Mouse (Mus musculus) hindbrain, embryonic 13.5 days (tissue): ENCODE data around the gene Adm2. TPM values are rescaled to one million over a fixed set of nuclear protein-coding genes. Genes with fewer than 3 reads are reported as not detected.

Experiments
- ATAC-seq: fragments of 200-750 bp; cut with Nextera tagmentation; 2 replicates; pipeline ENCODE4 v1.8.0; 2017; ENCODE audit warnings: moderate TSS enrichment; ENCODE audit not compliant: low FRiP score
- H3K27ac ChIP-seq: fragments of 300-500 bp; sonication (generic); 2 replicates; pipeline ENCODE4 v1.5.1; 2015; ENCODE audit warnings: inconsistent platforms, mild to moderate bottlenecking, moderate library complexity
- H3K27me3 ChIP-seq: fragments of 300-500 bp; sonication (generic); 2 replicates; pipeline ENCODE4 v1.6.1; 2015; ENCODE audit warnings: mild to moderate bottlenecking, inconsistent platforms
- H3K36me3 ChIP-seq: fragments of 300-500 bp; sonication (generic); 2 replicates; pipeline ENCODE4 v1.6.1; 2015; ENCODE audit warnings: mild to moderate bottlenecking, inconsistent platforms
- H3K4me1 ChIP-seq: fragments of 300-500 bp; sonication (generic); replicated peaks from 2 replicates; pipeline ENCODE4 v1.6.1; 2015; ENCODE audit warnings: inconsistent platforms
- H3K4me2 ChIP-seq: fragments of 300-500 bp; sonication (generic); 2 replicates; pipeline ENCODE4 v1.6.1; 2015; ENCODE audit warnings: inconsistent platforms, mild to moderate bottlenecking, moderate library complexity
- H3K4me3 ChIP-seq: fragments of 300-500 bp; sonication (generic); 2 replicates; pipeline ENCODE4 v1.5.1; 2015; ENCODE audit warnings: mild to moderate bottlenecking, inconsistent platforms
- H3K9ac ChIP-seq: fragments of 300-500 bp; sonication (generic); 2 replicates; pipeline ENCODE4 v1.6.1; 2015; ENCODE audit warnings: mild to moderate bottlenecking, inconsistent platforms
- H3K9me3 ChIP-seq: fragments of 300-500 bp; sonication (generic); 2 replicates; pipeline ENCODE4 v1.6.1; 2016; ENCODE audit warnings: inconsistent platforms
- WGBS: fragments of 180-500 bp; shearing (Covaris S2); methylation state at CpG from one replicate; pipeline ENCODE4 v1.1.7; 2015; 5-methylcytosine and 5-hydroxymethylcytosine counted together
- polyA plus RNA-seq: library from polyadenylated mRNA; unstranded; fragments of >200 nt; fragmentation: Nextera tagmentation; extraction: Ambion mirVana; gene quantifications from 2 replicates; pipeline ENCODE4 v1.2.1, GENCODE M21; 2015

Gene Adm2
- polyA plus RNA-seq, 1 experiment from 2014 or later, result not detected

DNA sequence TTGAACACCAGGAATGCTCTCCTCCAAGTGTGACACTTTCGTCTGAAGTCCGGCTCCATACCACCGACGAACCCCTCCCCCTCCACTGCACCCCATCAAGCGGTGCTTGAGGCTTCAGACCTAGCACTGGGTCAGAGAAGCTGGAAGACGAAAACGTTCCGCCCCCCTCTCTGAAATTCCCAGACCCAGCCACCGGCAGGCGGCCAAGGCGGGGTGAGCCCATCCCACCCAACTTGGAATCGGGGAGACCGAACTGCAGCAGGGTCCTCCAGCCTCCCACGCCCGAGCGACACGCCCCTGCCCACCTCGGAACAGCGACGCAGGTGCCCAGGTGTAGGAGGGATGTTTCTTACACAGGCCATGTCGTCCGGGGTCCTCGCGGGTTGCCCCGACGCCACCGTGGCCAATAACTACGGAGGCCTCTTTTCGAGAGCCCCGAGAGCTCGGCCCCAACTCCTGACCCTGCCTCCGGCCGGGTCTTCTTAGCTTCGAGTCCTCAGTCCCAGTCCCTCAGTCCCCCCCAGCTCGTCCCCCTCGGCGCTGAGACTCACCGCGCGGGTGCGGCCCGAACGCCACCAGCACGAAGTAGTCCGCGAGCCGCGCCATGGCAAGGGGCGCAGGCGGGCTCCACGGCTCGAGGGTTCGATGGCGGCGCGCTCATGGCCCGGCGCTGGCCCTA is 7.9 kb upstream of the Adm2 start:
- WGBS, result under 1% methylated on average over 57 of the region's 58 CpGs
- Histone ChIP-seq H3K4me1 (peaks cover 45% of the 10 kb centered on the region), H3K9ac (peak overlapping the region; percentile 93), H3K27ac (peak overlapping the region; percentile 79), H3K27me3 (no peaks in the 10 kb centered on the region), H3K36me3 (no peaks in the 10 kb centered on the region), H3K4me2 (peak overlapping the region; percentile 92), H3K4me3 (peak overlapping the region; percentile 96), H3K9me3 (no peaks in the 10 kb centered on the region)
- peak; percentile 70 for ATAC-seq

DNA sequence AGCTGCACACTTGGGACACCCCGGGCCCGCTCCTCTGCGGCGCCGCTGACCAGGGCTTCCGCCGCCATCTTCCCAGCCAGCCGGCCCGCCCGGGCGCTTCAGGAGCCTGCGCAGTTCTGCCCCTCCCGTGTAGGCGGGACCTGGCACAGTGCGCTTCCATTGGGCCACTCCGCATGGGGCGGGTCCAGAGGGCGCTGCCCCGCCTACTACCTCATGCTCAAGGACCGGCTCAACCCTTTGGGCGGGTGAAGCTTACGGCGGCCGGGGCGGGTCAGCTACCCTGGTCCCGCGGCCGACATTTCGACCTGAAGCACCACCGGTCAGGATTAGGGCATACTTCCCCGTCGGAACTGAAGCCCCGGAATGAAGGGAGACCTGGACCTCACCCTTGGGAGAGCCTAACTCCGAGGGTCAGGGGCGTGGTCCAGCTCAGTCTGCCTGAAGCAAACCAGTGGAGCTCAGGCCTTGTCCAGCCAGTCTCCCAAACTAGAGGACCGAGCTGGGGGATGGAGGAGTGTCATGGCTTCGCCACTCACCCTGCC is 7.3 kb upstream of the Adm2 start, which contains the start of gene Sbf1:
Gene Sbf1, minus strand, starts transcription at position 122 of the 542 bp plus-strand sequence.
- peak within 1 kb of the TSS; percentile 96 for H3K4me3 ChIP-seq
- no peaks in the 10 kb centered on the region for H3K9me3 ChIP-seq
- peak within 1 kb of the TSS; percentile 93 for H3K9ac ChIP-seq
- 1% methylated on average over 37 of the region's 37 CpGs for WGBS
- peak; percentile 99 for ATAC-seq
- no peaks in the 10 kb centered on the region for H3K27me3 ChIP-seq
- peaks cover 41% of the 10 kb centered on the region for H3K4me1 ChIP-seq
- H3K27ac ChIP-seq, result peak within 1 kb of the TSS; percentile 79
- no peaks in the 10 kb centered on the region for H3K36me3 ChIP-seq
- H3K4me2 ChIP-seq, result peak within 1 kb of the TSS; percentile 92

DNA sequence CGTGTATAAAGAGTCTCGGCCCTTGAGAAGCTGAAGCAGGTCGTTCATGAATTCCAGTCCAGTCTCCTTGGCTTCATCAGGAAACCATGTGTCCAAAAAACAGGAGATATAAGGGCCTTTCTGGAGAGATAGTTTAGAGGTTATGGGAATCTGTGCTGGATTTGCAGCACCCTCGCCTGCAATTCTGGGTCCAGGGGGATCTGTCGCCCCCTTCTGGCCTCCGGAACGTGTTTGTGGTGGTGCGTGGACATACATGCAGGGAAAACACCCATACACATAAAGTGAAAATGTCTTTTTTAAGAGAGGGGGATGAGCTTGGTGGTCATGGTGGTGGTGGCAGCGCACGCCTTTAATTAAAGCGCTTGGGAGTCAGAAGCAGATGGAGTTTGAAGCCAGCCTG is 6.4 kb upstream of the Adm2 start:
- peak overlapping the region; percentile 96; the same call in 1 of the 2 replicates for H3K4me3 ChIP-seq
- no peaks in the 10 kb centered on the region for H3K36me3 ChIP-seq
- no peak overlapping the region for H3K9ac ChIP-seq
- H3K4me1 ChIP-seq, result peaks cover 32% of the 10 kb centered on the region
- no peak for ATAC-seq
- H3K4me2 ChIP-seq, result no peak overlapping the region
- no peaks in the 10 kb centered on the region for H3K9me3 ChIP-seq
- H3K27me3 ChIP-seq, result 0 out of 2 replicates have a peak, but pooled peaks cover 2% of the 10 kb centered on the region
- 65% methylated on average over 11 of the region's 11 CpGs for WGBS
- no peak overlapping the region for H3K27ac ChIP-seq

DNA sequence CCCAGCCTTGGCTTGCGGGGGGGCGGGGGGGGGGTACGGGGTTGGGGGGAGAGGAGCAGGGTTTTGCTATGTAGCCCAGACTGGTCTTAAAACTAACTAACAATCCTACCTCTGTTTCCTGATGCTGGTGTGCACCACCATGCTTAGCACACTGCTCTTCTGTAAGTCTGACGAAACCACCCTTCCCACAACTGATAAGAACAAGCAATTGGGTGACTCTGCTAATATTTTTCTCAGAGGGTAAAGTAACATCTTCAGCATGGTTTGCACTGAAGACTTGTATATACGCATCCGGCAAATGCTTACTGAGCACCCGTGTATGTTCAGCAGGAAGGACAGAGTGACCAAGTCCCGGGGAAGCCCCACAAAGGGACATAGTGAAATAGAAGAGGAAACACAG is 1.3 kb upstream of the Adm2 start:
- no peak overlapping the region for H3K4me3 ChIP-seq
- H3K4me1 ChIP-seq, result peaks cover 7% of the 10 kb centered on the region
- 85% methylated on average over 8 of the region's 8 CpGs for WGBS
- no peak for ATAC-seq
- no peak overlapping the region for H3K9ac ChIP-seq
- no peaks in the 10 kb centered on the region for H3K9me3 ChIP-seq
- no peak overlapping the region for H3K27ac ChIP-seq
- peaks cover 29% of the 10 kb centered on the region for H3K27me3 ChIP-seq
- H3K4me2 ChIP-seq, result no peak overlapping the region
- H3K36me3 ChIP-seq, result no peaks in the 10 kb centered on the region

DNA sequence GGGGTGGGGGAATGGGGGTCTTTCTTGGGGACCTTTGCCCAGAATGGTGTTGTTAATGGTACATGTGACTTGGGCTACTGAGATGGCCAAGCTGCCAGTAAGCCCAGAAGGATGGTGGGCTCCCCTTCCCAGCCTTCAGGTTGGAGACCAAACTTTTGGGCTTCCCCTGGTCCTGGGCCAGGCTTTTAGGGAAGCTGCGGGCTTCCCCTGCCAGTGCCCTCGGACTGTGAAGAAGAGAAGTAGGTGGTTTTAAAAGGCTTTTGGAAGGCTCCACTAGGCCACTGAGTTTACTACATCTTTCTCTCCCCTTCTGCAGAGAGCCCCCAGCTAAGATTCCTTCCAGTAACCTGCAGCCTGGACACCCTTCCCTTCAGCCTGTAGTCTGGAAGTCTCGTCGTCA is 1.1 kb downstream of the Adm2 start:
- Histone ChIP-seq H3K27ac (no peak overlapping the region), H3K27me3 (peaks cover 29% of the 10 kb centered on the region), H3K36me3 (no peaks in the 10 kb centered on the region), H3K4me2 (no peak overlapping the region), H3K4me1 (peaks cover 7% of the 10 kb centered on the region), H3K9ac (no peak overlapping the region), H3K4me3 (no peak overlapping the region), H3K9me3 (no peaks in the 10 kb centered on the region)
- WGBS, result 95% methylated on average over 4 of the region's 4 CpGs
- ATAC-seq, result no peak

DNA sequence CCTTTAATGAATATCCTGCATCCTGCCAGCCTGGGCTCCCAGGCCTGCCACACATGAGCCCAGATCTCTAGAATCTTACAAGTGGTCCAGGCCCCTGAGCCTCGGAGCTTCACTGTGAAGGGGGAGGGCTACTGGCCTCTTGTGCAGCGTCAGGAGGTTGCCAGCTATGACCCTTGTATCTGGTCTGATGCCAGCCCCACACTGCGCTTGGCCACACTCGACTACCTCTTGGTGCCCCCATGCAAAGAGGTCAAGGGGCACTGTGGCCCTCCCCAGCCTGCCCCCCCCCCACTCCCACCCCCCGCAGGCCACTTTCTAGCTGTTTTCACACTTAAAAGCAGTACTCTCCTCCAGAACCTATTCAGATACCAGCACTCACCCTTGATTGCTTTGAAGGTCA is 3.9 kb downstream of the Adm2 start:
- no peak overlapping the region for H3K9ac ChIP-seq
- WGBS, result 80% methylated on average over 5 of the region's 5 CpGs
- no peak overlapping the region for H3K27ac ChIP-seq
- peaks cover 24% of the 10 kb centered on the region for H3K27me3 ChIP-seq
- H3K4me3 ChIP-seq, result no peak overlapping the region
- H3K4me1 ChIP-seq, result peaks cover 7% of the 10 kb centered on the region
- no peak for ATAC-seq
- no peaks in the 10 kb centered on the region for H3K36me3 ChIP-seq
- no peaks in the 10 kb centered on the region for H3K9me3 ChIP-seq
- H3K4me2 ChIP-seq, result no peak overlapping the region

DNA sequence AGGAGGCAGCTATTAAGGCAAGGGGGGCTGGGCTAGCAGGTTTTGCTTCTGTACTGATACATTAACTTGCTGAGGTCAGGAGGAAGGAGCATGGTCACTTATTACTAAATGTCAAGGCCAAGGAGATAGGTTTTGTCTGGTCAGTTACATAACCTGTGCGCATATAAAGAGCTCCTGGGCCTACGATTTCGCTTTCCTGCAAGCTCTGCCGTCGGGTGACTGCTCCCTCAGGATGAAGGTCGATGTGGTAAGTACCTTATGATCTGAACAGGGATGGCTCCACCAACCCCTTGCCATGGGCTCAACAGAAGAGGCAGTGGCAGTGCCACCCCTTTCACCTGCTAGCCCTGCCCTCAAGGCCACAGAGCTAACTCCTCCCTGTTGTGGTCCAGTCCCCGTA is 11.8 kb downstream of the Adm2 start, which contains the start of gene Miox:
Gene Miox, plus strand, starts transcription at position 128 of the 400 bp plus-strand sequence.
- Histone ChIP-seq H3K27ac (no peak within 1 kb of the TSS), H3K4me1 (no peaks in the 10 kb centered on the region), H3K36me3 (no peaks in the 10 kb centered on the region), H3K4me2 (no peak within 1 kb of the TSS), H3K4me3 (no peak within 1 kb of the TSS), H3K27me3 (no peaks in the 10 kb centered on the region), H3K9me3 (no peaks in the 10 kb centered on the region), H3K9ac (no peak within 1 kb of the TSS)
- 88% methylated on average over 7 of the region's 7 CpGs for WGBS
- no peak for ATAC-seq

DNA sequence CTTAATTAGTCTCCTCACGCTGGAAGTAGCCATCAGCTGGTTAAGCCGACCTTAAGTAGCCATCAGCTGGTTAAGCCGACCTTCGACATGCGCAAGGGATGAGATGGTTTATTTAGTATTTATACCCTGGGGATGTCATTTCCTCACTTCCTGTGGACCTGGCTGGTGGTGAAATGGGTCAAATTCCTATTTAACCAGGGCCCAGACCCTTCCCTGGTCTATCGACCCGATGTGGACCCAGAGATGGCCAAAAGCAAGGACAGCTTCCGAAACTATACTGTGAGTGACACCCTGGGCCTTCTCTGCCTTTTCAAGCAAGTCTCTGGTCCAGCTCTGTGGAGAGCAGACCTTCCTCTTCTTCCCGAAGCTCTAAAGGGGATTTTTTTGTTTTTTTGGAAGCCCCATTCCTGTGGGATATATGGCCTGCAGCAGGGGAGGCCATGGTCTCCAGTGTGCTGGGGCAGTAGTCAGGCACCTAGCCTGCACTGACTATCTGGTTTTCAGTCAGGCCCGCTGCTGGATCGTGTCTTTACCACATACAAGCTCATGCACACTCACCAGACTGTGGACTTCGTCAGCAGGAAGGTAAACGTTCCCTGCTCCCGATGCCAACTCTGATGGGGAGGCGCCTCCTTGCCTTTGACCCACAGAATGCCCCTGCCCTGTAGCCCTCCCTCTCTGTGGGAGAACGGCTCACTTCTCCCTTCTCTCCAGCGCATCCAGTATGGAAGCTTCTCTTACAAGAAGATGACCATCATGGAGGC is 12.4 kb downstream of the Adm2 start:
- Histone ChIP-seq H3K9me3 (no peaks in the 10 kb centered on the region), H3K4me2 (no peak overlapping the region), H3K27ac (no peak overlapping the region), H3K9ac (no peak overlapping the region), H3K36me3 (no peaks in the 10 kb centered on the region), H3K27me3 (no peaks in the 10 kb centered on the region), H3K4me1 (no peaks in the 10 kb centered on the region), H3K4me3 (no peak overlapping the region)
- WGBS, result 84% methylated on average over 17 of the region's 17 CpGs
- no peak for ATAC-seq

DNA sequence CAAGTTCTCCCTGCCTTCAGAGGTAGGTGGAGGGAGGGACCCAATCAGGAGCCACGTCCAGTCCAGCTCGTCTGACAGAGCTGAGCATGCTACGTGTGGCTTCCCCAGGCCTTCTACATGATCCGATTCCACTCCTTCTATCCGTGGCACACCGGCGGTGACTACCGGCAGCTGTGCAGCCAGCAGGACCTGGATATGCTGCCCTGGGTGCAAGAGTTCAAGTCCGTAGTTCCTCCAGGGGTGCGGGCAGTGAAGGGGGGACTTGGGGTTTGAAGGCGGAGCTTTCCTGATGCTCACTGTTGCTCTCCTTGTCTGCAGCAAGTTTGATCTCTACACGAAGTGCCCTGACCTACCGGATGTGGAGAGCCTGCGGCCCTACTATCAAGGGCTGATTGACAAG is 13.9 kb downstream of the Adm2 start:
- Histone ChIP-seq H3K4me2 (no peak overlapping the region), H3K9me3 (no peaks in the 10 kb centered on the region), H3K27me3 (no peaks in the 10 kb centered on the region), H3K4me3 (no peak overlapping the region), H3K27ac (no peak overlapping the region), H3K4me1 (no peaks in the 10 kb centered on the region), H3K36me3 (no peaks in the 10 kb centered on the region), H3K9ac (no peak overlapping the region)
- 88% methylated on average over 14 of the region's 14 CpGs for WGBS
- no peak for ATAC-seq

DNA sequence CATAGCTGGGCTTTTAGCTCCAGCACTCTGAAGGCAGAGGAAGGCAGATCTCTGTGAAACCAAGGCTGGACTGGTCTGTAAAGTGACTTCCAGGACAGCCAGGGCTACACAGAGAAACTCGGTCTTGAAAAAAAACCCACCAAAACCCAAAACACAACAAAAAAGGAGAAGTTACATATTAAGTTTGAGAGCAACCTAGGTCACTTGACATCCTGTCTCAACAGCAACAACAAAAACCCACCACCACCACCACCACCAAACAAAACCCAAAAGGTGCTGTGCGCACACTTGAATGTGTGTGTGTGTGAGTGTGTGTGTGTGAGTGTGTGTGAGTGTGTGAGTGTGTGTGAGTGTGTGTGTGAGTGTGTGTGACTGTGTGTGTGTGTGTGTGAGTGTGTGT is 17.2 kb downstream of the Adm2 start:
- ATAC-seq, result no peak
- H3K4me2 ChIP-seq, result no peak overlapping the region
- no peak overlapping the region for H3K9ac ChIP-seq
- H3K4me3 ChIP-seq, result no peak overlapping the region
- 83% methylated on average over 2 of the region's 2 CpGs for WGBS
- no peaks in the 10 kb centered on the region for H3K4me1 ChIP-seq
- H3K9me3 ChIP-seq, result no peaks in the 10 kb centered on the region
- no peaks in the 10 kb centered on the region for H3K27me3 ChIP-seq
- no peak overlapping the region for H3K27ac ChIP-seq
- H3K36me3 ChIP-seq, result no peaks in the 10 kb centered on the region

DNA sequence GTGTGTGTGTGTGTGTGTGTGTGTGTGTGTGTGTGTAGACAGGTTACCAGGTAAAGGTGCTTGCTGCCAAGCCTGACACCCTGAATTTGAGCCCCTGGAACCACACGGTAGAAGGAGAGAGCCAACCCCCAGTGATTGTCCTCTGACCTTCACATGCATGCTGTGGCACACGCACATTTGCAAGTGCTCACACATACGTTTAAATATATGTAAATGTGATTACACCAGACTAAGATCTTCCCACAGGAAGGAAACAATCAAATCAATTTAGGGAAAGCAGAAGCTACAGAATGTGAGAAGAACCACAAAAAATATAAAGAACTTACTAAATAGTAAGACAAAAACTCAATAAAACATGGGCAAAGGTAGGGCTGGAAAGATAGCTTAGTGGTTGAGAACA is 17.6 kb downstream of the Adm2 start:
- Histone ChIP-seq H3K36me3 (no peaks in the 10 kb centered on the region), H3K9ac (no peak overlapping the region), H3K4me2 (no peak overlapping the region), H3K27me3 (no peaks in the 10 kb centered on the region), H3K4me1 (no peaks in the 10 kb centered on the region), H3K9me3 (no peaks in the 10 kb centered on the region), H3K27ac (no peak overlapping the region), H3K4me3 (no peak overlapping the region)
- no peak for ATAC-seq
- 81% methylated on average over 3 of the region's 3 CpGs for WGBS

DNA sequence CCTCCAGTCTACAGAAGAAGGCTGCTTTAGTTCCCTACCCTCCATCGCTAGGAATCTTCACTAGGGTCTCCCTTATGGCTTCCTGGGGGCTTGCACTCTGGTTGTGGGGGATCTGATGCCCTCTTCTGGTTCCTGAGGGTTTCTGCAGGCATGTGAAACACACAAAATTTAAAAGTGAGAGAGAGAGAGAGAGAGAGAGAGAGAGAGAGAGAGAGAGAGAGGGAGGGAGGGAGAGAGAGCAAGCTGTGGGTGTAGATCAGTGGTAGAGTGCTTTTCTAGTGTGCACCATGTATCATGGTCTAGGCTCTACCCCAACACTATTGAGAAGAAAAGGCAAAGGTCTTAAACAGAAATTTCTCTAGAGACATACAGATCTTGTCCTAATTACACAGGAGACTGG is 19.2 kb downstream of the Adm2 start:
- WGBS, result 58% methylated on average over 1 of the region's 1 CpGs
- H3K36me3 ChIP-seq, result no peaks in the 10 kb centered on the region
- no peaks in the 10 kb centered on the region for H3K27me3 ChIP-seq
- H3K4me2 ChIP-seq, result no peak overlapping the region
- no peak overlapping the region for H3K4me3 ChIP-seq
- H3K9me3 ChIP-seq, result no peaks in the 10 kb centered on the region
- H3K9ac ChIP-seq, result no peak overlapping the region
- no peaks in the 10 kb centered on the region for H3K4me1 ChIP-seq
- no peak overlapping the region for H3K27ac ChIP-seq
- no peak for ATAC-seq
